Comparison of ENCODE assay signal across 21 mouse cellular contexts in the genomic region with DNA sequence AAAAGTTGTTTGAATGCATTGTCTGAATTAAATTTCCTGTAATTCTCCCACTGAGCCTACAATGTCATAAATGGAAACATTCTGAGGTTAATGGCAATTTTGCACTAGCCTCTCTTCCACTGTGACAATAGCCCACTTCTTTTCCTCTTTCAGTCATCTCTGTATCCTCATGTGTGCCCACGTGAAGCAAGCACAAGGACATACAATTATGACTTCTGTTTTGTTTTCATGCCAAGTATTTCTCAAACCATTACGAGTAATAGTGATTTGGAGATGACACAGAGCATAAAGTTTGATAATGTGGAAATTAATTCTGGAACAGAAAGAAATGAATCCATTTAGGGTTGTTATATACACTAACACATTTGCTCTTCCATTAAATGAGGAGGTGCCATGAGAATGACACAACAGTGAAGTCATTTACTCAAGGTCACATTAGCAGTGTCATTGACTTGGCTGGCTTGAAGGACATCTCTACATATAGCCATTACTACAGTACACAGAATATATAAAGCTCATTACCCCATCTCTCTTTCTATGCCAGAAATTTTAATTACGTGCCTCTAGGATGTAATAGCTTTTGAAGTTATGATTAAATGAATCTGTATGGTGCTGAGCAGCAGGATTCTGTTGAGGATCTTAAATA.
DNase-seq lines count a peak whose midpoint lies in the region; ATAC-seq and TF ChIP-seq lines count a peak whose summit lies in the region.
"Had no signal": no experiment of that assay in that cellular context is flagged by ENCODE, and none has a peak within 500 bp of the region (broad histone marks: within the 10 kb centered on the region; RNA-seq: fewer than 3 reads in every experiment).

No protein-coding gene starts in this region.

- no peaks in the 10 kb centered on the region for H3K36me3 ChIP-seq in hindbrain, embryonic 14.5 days (replicated peaks; ENCODE audit: control insufficient read depth, insufficient read depth)
- no peaks in the 10 kb centered on the region for H3K36me3 ChIP-seq in hindbrain, embryonic 11.5 days (ENCODE audit: control insufficient read depth, insufficient read depth, low read length)
- no peaks in the 10 kb centered on the region for H3K36me3 ChIP-seq in midbrain, embryonic 13.5 days
- no peaks in the 10 kb centered on the region for H3K36me3 ChIP-seq in midbrain, embryonic 11.5 days (ENCODE audit: control insufficient read depth, insufficient read depth, low read length)
- H3K36me3 ChIP-seq in midbrain, postnatal 0 days (ENCODE audit: insufficient read depth, low read length): no peaks in the 10 kb centered on the region
- H3K36me3 ChIP-seq: heart, embryonic 12.5 days; liver, embryonic 13.5 days; lung, embryonic 15.5 days had no signal

- 0 out of 2 replicates have a peak overlapping the region, but pooled peaks have one; percentile 11 for H3K27ac ChIP-seq in hindbrain, embryonic 14.5 days
- no peak overlapping the region for H3K27ac ChIP-seq in hindbrain, embryonic 11.5 days (ENCODE audit: low read depth, low read length)
- 0 out of 2 replicates have a peak overlapping the region, but pooled peaks have one; percentile 10 for H3K27ac ChIP-seq in midbrain, embryonic 13.5 days
- no peak overlapping the region for H3K27ac ChIP-seq in midbrain, embryonic 11.5 days (ENCODE audit: low read depth, low read length)
- no peak overlapping the region for H3K27ac ChIP-seq in midbrain, postnatal 0 days (ENCODE audit: low read depth, low read length)
- H3K27ac ChIP-seq in gastrocnemius, adult 2 months: no peak overlapping the region
- H3K27ac ChIP-seq: liver, embryonic 13.5 days; lung, embryonic 15.5 days had no signal

- intact Hi-C loops in gastrocnemius, adult 2 months (cut with DNase I): no loop called here

- H3K4me1 ChIP-seq in hindbrain, embryonic 14.5 days (replicated peaks; ENCODE audit: control insufficient read depth, insufficient read depth, low read length): no peaks in the 10 kb centered on the region
- no peaks in the 10 kb centered on the region for H3K4me1 ChIP-seq in hindbrain, embryonic 11.5 days (replicated peaks; ENCODE audit: control insufficient read depth, insufficient read depth, low read length)
- H3K4me1 ChIP-seq in midbrain, embryonic 13.5 days (replicated peaks): 0 out of 2 replicates have a peak, but pooled peaks cover 4% of the 10 kb centered on the region
- H3K4me1 ChIP-seq in midbrain, embryonic 11.5 days (ENCODE audit: control insufficient read depth, insufficient read depth, low read length): no peaks in the 10 kb centered on the region
- no peaks in the 10 kb centered on the region; the same call in 1 of the 2 replicates for H3K4me1 ChIP-seq in midbrain, postnatal 0 days (ENCODE audit: insufficient read depth, low read length)
- H3K4me1 ChIP-seq: heart, embryonic 12.5 days; liver, embryonic 13.5 days; lung, embryonic 15.5 days had no signal

- peak; percentile 19 for DNase-seq in adrenal gland, postnatal 14 days
- DNase-seq in adrenal gland, adult 18-20 months (ENCODE audit: low spot score in 2 of 2): no peak
- no peak for DNase-seq in hindbrain, embryonic 14.5 days (ENCODE audit: low spot score)
- DNase-seq in hindbrain, embryonic 11.5 days (ENCODE audit: low spot score): no peak
- no peak for DNase-seq in midbrain, embryonic 11.5 days (ENCODE audit: low spot score, missing footprints)
- no peak for DNase-seq in midbrain, postnatal 0 days (ENCODE audit: low spot score)
- no peak for DNase-seq in gastrocnemius, adult 2 months
- DNase-seq: cerebellum, adult 11 months; cerebellum, postnatal 10 days; gastrocnemius, postnatal 14 days; heart, adult 18-20 months; heart, postnatal 14 days; kidney, adult 18-20 months; layer of hippocampus, adult 9-11 months; liver, embryonic 13.5 days; retina, postnatal 1 day; right cerebral cortex, postnatal 25 days; spleen, adult 18-20 months had no signal

- no peaks in the 10 kb centered on the region for H3K9me3 ChIP-seq in hindbrain, embryonic 14.5 days (ENCODE audit: control insufficient read depth, low read length)
- H3K9me3 ChIP-seq in hindbrain, embryonic 11.5 days (ENCODE audit: control insufficient read depth, low read length): no peaks in the 10 kb centered on the region
- no peaks in the 10 kb centered on the region for H3K9me3 ChIP-seq in midbrain, embryonic 13.5 days
- H3K9me3 ChIP-seq in midbrain, embryonic 11.5 days (ENCODE audit: control insufficient read depth, low read length): no peaks in the 10 kb centered on the region
- no peaks in the 10 kb centered on the region for H3K9me3 ChIP-seq in midbrain, postnatal 0 days (ENCODE audit: low read length)
- H3K9me3 ChIP-seq: heart, embryonic 12.5 days; liver, embryonic 13.5 days; lung, embryonic 15.5 days had no signal

- TF ChIP-seq CTCF in midbrain, postnatal 0 days (IDR thresholded peaks at IDR 0.05): no peak
- no peak for TF ChIP-seq CTCF in gastrocnemius, adult 2 months (IDR thresholded peaks at IDR 0.05)

- 68% methylated on average over 3 of the region's 3 CpGs for WGBS in hindbrain, embryonic 14.5 days
- 88% methylated on average over 3 of the region's 3 CpGs for WGBS in hindbrain, embryonic 11.5 days
- 81% methylated on average over 3 of the region's 3 CpGs for WGBS in midbrain, embryonic 13.5 days
- 87% methylated on average over 3 of the region's 3 CpGs for WGBS in midbrain, embryonic 11.5 days
- 63% methylated on average over 3 of the region's 3 CpGs for WGBS in midbrain, postnatal 0 days

- no peak overlapping the region for H3K4me3 ChIP-seq in hindbrain, embryonic 14.5 days (replicated peaks; ENCODE audit: low read length)
- no peak overlapping the region for H3K4me3 ChIP-seq in hindbrain, embryonic 11.5 days (ENCODE audit: low read depth, low read length)
- H3K4me3 ChIP-seq in midbrain, embryonic 13.5 days (replicated peaks): no peak overlapping the region
- no peak overlapping the region for H3K4me3 ChIP-seq in midbrain, embryonic 11.5 days (ENCODE audit: low read depth, low read length)
- H3K4me3 ChIP-seq in midbrain, postnatal 0 days (ENCODE audit: low read depth, low read length): no peak overlapping the region
- no peak overlapping the region for H3K4me3 ChIP-seq in gastrocnemius, adult 2 months
- H3K4me3 ChIP-seq: heart, embryonic 12.5 days; liver, embryonic 13.5 days; lung, embryonic 15.5 days had no signal

- H3K4me2 ChIP-seq in hindbrain, embryonic 14.5 days (replicated peaks): no peak overlapping the region
- no peak overlapping the region for H3K4me2 ChIP-seq in hindbrain, embryonic 11.5 days (replicated peaks; ENCODE audit: low read depth, low read length)
- no peak overlapping the region for H3K4me2 ChIP-seq in midbrain, embryonic 13.5 days (replicated peaks)
- no peak overlapping the region for H3K4me2 ChIP-seq in midbrain, embryonic 11.5 days
- no peak overlapping the region for H3K4me2 ChIP-seq in midbrain, postnatal 0 days (ENCODE audit: low read depth, low read length, poor library complexity, severe bottlenecking)
- H3K4me2 ChIP-seq: heart, embryonic 12.5 days; liver, embryonic 13.5 days; lung, embryonic 15.5 days had no signal

- no peak overlapping the region for H3K9ac ChIP-seq in hindbrain, embryonic 14.5 days
- no peak overlapping the region for H3K9ac ChIP-seq in hindbrain, embryonic 11.5 days (ENCODE audit: low read depth, low read length)
- H3K9ac ChIP-seq in midbrain, embryonic 13.5 days (replicated peaks): no peak overlapping the region
- H3K9ac ChIP-seq in midbrain, embryonic 11.5 days (ENCODE audit: low read length): no peak overlapping the region
- H3K9ac ChIP-seq in midbrain, postnatal 0 days (replicated peaks; ENCODE audit: low read length, poor library complexity, severe bottlenecking): no peak overlapping the region
- H3K9ac ChIP-seq: heart, embryonic 12.5 days; liver, embryonic 13.5 days; lung, embryonic 15.5 days had no signal

- ATAC-seq in hindbrain, embryonic 14.5 days (ENCODE audit: low FRiP score): peak; percentile 59; the same call in 1 of the 2 replicates
- ATAC-seq in hindbrain, embryonic 11.5 days (ENCODE audit: low FRiP score): no peak
- ATAC-seq in midbrain, embryonic 13.5 days: peak; percentile 43; the same call in 1 of the 2 replicates
- no peak for ATAC-seq in midbrain, embryonic 11.5 days (ENCODE audit: low FRiP score)
- peak; percentile 58 for ATAC-seq in midbrain, postnatal 0 days (ENCODE audit: low FRiP score)

- H3K27me3 ChIP-seq in hindbrain, embryonic 14.5 days (ENCODE audit: control insufficient read depth, insufficient read depth, low read length): no peaks in the 10 kb centered on the region
- no peaks in the 10 kb centered on the region for H3K27me3 ChIP-seq in hindbrain, embryonic 11.5 days (ENCODE audit: control insufficient read depth, insufficient read depth, low read length)
- no peaks in the 10 kb centered on the region for H3K27me3 ChIP-seq in midbrain, embryonic 13.5 days
- H3K27me3 ChIP-seq in midbrain, embryonic 11.5 days (ENCODE audit: control insufficient read depth, insufficient read depth, low read length): no peaks in the 10 kb centered on the region
- no peaks in the 10 kb centered on the region for H3K27me3 ChIP-seq in midbrain, postnatal 0 days (ENCODE audit: insufficient read depth, low read length)
- H3K27me3 ChIP-seq: heart, embryonic 12.5 days; liver, embryonic 13.5 days; lung, embryonic 15.5 days had no signal

Comparison
In these comparisons a context has a peak if more than half of its experiments do, and no peak if none do; other contexts are left out.
1. ATAC-seq: peak in hindbrain, embryonic 14.5 days (single experiment), midbrain, embryonic 13.5 days (single experiment) and midbrain, postnatal 0 days (single experiment); none in hindbrain, embryonic 11.5 days (single experiment) and midbrain, embryonic 11.5 days (single experiment).
2. H3K27ac ChIP-seq: peak in hindbrain, embryonic 14.5 days (single experiment) and midbrain, embryonic 13.5 days (single experiment); none in hindbrain, embryonic 11.5 days (single experiment), midbrain, embryonic 11.5 days (single experiment), midbrain, postnatal 0 days (single experiment) and gastrocnemius, adult 2 months (single experiment).